Mouse (Mus musculus) thymus, postnatal 10 days (tissue): Measurements from ENCODE around the gene Gm3115.
A peak's percentile ranks its signal among the peaks of the same experiment; 100 is the strongest.
"Not testable (repeated sequence)": the region's sequence is repeated elsewhere in the genome, so short reads cannot be mapped to it uniquely, and the experiment has no call there.

ENCODE experiments used
- DNase-seq, 2 experiments: peaks; one replicate each; pipeline ENCODE4 v3.0.0; 2021; ENCODE audit warnings: low spot score in 2 of 2

The Gm3115 gene

DNA sequence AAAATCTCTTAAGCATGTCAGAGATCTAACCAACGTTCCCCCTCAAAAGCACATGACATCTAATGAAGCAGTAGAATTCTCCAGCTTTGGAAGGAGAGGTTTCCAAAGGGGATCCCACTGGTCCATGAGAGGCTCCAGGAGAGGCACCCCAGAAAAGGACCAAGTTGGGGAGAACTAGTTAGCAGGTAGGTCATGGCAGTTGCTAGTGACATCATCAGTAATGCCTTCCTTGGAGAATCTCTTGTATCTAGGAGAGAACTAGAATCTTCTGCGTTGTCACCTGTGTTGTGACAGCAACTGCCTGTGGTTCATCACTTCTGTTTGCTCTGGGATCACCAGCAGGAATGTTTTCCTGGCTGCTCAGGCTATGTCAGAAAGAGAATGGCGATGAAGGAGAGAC is at the start of gene Gm3115:
TSS of gene Gm3115 (plus strand) at position 301 of the 400 bp plus-strand sequence.
- not testable (repeated sequence) for DNase-seq

DNA sequence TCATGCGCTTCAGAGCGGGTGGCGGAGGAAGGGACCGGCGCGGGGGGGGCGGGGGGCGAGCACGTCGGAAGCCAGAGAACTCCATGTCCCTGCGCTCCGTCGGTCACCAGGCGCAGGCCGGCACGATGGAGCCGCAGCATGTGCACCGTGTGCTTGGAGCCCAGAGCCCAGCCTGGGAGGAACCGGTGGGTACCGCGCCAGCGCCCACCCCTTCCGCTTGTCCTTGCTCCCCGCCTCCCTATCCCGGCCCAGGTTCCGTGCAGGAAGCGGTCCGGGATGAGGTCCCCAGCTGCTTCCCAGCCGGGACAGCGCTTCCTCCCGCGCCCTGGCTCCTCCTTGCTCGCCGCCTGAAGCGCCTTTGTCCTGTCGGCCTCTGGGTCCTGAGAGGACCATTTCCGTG is 26.5 kb downstream of the Gm3115 start, which contains the start of gene Gm8108:
TSS of gene Gm8108 (plus strand) at position 101 of the 400 bp plus-strand sequence.
- DNase-seq, result not testable (repeated sequence)

DNA sequence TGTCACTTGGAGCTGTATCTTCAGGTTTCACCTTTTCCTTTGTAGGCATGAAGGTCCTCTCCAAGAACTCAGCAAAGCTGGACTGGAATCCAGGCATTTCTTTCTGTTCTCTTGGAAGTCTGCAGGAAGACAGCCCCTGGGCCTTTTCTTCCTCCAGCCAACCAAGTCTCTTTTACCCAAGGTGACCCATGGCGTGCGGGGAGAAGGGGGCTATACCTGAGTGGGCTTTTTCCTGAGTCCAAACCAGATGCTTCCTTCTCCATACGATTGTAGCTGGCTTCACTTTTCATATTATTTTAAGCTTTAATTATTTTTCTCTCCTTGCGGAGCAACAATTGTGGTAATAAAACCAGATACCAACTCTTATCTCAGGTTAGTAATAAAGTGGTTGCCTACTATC is 57.7 kb downstream of the Gm3115 start:
- peak in 1 of 2 experiments; percentile 2 for DNase-seq
